Mouse (Mus musculus) heart, embryonic 10.5 days (tissue): ENCODE measurements at regions not wholly inside any gene's neighbourhood (a gene's known extent, or its start where the extent isn't known, plus 50 kb on each side); places are given as distances from the start of the nearest gene placed in this dataset.

Experiments used
- DNase-seq: peaks from one replicate; pipeline ENCODE4 v3.0.0-alpha.2; 2017; ENCODE audit warnings: low spot score
- H3K27ac ChIP-seq: fragments of 300-500 bp; sonication (generic); 2 replicates; pipeline ENCODE4 v1.5.1; 2016; ENCODE audit warnings: mild to moderate bottlenecking
- H3K27me3 ChIP-seq: fragments of 300-500 bp; sonication (generic); 2 replicates; pipeline ENCODE4 v1.6.1; 2016; ENCODE audit warnings: mild to moderate bottlenecking; ENCODE audit not compliant: poor library complexity, insufficient read depth, severe bottlenecking
- H3K36me3 ChIP-seq: fragments of 300-500 bp; sonication (generic); 2 replicates; pipeline ENCODE4 v1.6.1; 2016; ENCODE audit warnings: mild to moderate bottlenecking, moderate library complexity
- H3K4me1 ChIP-seq: fragments of 300-500 bp; sonication (generic); 2 replicates; pipeline ENCODE4 v1.6.1; 2016; ENCODE audit warnings: mild to moderate bottlenecking
- H3K4me3 ChIP-seq: fragments of 300-500 bp; sonication (generic); 2 replicates; pipeline ENCODE4 v1.5.1; 2016; ENCODE audit warnings: mild to moderate bottlenecking, moderate library complexity
- H3K9me3 ChIP-seq: fragments of 300-500 bp; sonication (generic); 2 replicates; pipeline ENCODE4 v1.6.1; 2016; ENCODE audit warnings: mild to moderate bottlenecking, moderate library complexity
- WGBS: fragments of 180-500 bp; shearing (Covaris S2); methylation state at CpG from one replicate; pipeline ENCODE4 v1.1.7; 2016; 5-methylcytosine and 5-hydroxymethylcytosine counted together

GRCm38 (mm10) chr3:148443012-148443411, 547.3 kb downstream of the Adgrl2 start:
- no peak for DNase-seq
- WGBS = 58% methylated on average over 3 of the region's 3 CpGs
- Histone ChIP-seq H3K27me3 (peaks cover 17% of the 10 kb centered on the region), H3K4me3 (no peak overlapping the region), H3K9me3 (no peaks in the 10 kb centered on the region), H3K27ac (no peak overlapping the region), H3K36me3 (no peaks in the 10 kb centered on the region), H3K4me1 (peaks cover 2% of the 10 kb centered on the region; the same call in 1 of the 2 replicates)

- Histone ChIP-seq H3K27me3 (peaks cover 77% of the 10 kb centered on the region), H3K4me1 (no peaks in the 10 kb centered on the region), H3K9me3 (no peaks in the 10 kb centered on the region), H3K4me3 (no peak overlapping the region), H3K36me3 (no peaks in the 10 kb centered on the region), H3K27ac (no peak overlapping the region)
- WGBS = 25% methylated on average over 4 of the region's 4 CpGs
- peak; percentile 76 for DNase-seq
Observed at GRCm38 (mm10) chr3:148434033-148434432, 556.3 kb downstream of the Adgrl2 start.

- no peaks in the 10 kb centered on the region for H3K36me3 ChIP-seq
- H3K9me3 ChIP-seq = no peaks in the 10 kb centered on the region
- H3K27ac ChIP-seq = no peak overlapping the region
- no peaks in the 10 kb centered on the region for H3K4me1 ChIP-seq
- no peak for DNase-seq
- peaks cover 89% of the 10 kb centered on the region for H3K27me3 ChIP-seq
- WGBS = 72% methylated on average over 10 of the region's 10 CpGs
- H3K4me3 ChIP-seq = no peak overlapping the region
Observed at GRCm38 (mm10) chr3:148429012-148429865, 561.1 kb downstream of the Adgrl2 start.

- Histone ChIP-seq H3K27ac (no peak overlapping the region), H3K9me3 (no peaks in the 10 kb centered on the region), H3K27me3 (peaks cover 77% of the 10 kb centered on the region), H3K36me3 (no peaks in the 10 kb centered on the region), H3K4me1 (0 out of 2 replicates have a peak, but pooled peaks cover 7% of the 10 kb centered on the region), H3K4me3 (no peak overlapping the region)
- WGBS = 87% methylated on average over 4 of the region's 4 CpGs
- DNase-seq = no peak
Observed at GRCm38 (mm10) chr3:148424089-148424488, 566.3 kb downstream of the Adgrl2 start.

- Histone ChIP-seq H3K27ac (no peak overlapping the region), H3K36me3 (no peaks in the 10 kb centered on the region), H3K4me3 (no peak overlapping the region), H3K9me3 (no peaks in the 10 kb centered on the region), H3K27me3 (peaks cover 73% of the 10 kb centered on the region), H3K4me1 (0 out of 2 replicates have a peak, but pooled peaks cover 7% of the 10 kb centered on the region)
- WGBS = 86% methylated on average over 1 of the region's 1 CpGs
- no peak for DNase-seq
Observed at GRCm38 (mm10) chr3:148423383-148423782, 567.0 kb downstream of the Adgrl2 start.

- Histone ChIP-seq H3K9me3 (no peaks in the 10 kb centered on the region), H3K36me3 (no peaks in the 10 kb centered on the region), H3K27ac (no peak overlapping the region), H3K27me3 (peaks cover 68% of the 10 kb centered on the region), H3K4me3 (no peak overlapping the region), H3K4me1 (peaks cover 11% of the 10 kb centered on the region; the same call in 1 of the 2 replicates)
- WGBS = 32% methylated on average over 3 of the region's 3 CpGs
- no peak for DNase-seq
Observed at GRCm38 (mm10) chr3:148422720-148423119, 567.6 kb downstream of the Adgrl2 start.

GRCm38 (mm10) chr3:148422205-148422604, 568.1 kb downstream of the Adgrl2 start:
- no peaks in the 10 kb centered on the region for H3K36me3 ChIP-seq
- 36% methylated on average over 2 of the region's 2 CpGs for WGBS
- DNase-seq = no peak
- no peaks in the 10 kb centered on the region for H3K9me3 ChIP-seq
- H3K4me1 ChIP-seq = peaks cover 11% of the 10 kb centered on the region; the same call in 1 of the 2 replicates
- H3K27me3 ChIP-seq = peaks cover 62% of the 10 kb centered on the region
- H3K27ac ChIP-seq = no peak overlapping the region
- no peak overlapping the region for H3K4me3 ChIP-seq

GRCm38 (mm10) chr3:148420303-148420702, 570.1 kb downstream of the Adgrl2 start:
- H3K4me1 ChIP-seq = peaks cover 11% of the 10 kb centered on the region; the same call in 1 of the 2 replicates
- H3K9me3 ChIP-seq = no peaks in the 10 kb centered on the region
- no peak for DNase-seq
- H3K27ac ChIP-seq = no peak overlapping the region
- H3K36me3 ChIP-seq = no peaks in the 10 kb centered on the region
- 87% methylated on average over 5 of the region's 5 CpGs for WGBS
- H3K27me3 ChIP-seq = peaks cover 45% of the 10 kb centered on the region
- H3K4me3 ChIP-seq = no peak overlapping the region

- Histone ChIP-seq H3K27me3 (peaks cover 38% of the 10 kb centered on the region), H3K4me3 (no peak overlapping the region)
- 67% methylated on average over 2 of the region's 2 CpGs for WGBS
Observed at GRCm38 (mm10) chr3:148419462-148420074, 570.8 kb downstream of the Adgrl2 start.

GRCm38 (mm10) chr3:148418067-148418466, 572.3 kb downstream of the Adgrl2 start:
- no peaks in the 10 kb centered on the region for H3K36me3 ChIP-seq
- no peak overlapping the region for H3K27ac ChIP-seq
- no peak for DNase-seq
- H3K4me3 ChIP-seq = no peak overlapping the region
- H3K9me3 ChIP-seq = no peaks in the 10 kb centered on the region
- peaks cover 11% of the 10 kb centered on the region; the same call in 1 of the 2 replicates for H3K4me1 ChIP-seq
- WGBS = 5% methylated on average over 6 of the region's 6 CpGs
- H3K27me3 ChIP-seq = peaks cover 24% of the 10 kb centered on the region

More at GRCm38 (mm10) chr3:148419462-148420074, 570.8 kb downstream of the Adgrl2 start:
- H3K36me3 ChIP-seq = no peaks in the 10 kb centered on the region
- H3K4me1 ChIP-seq = peaks cover 11% of the 10 kb centered on the region; the same call in 1 of the 2 replicates
- H3K9me3 ChIP-seq = no peaks in the 10 kb centered on the region
- H3K27ac ChIP-seq = no peak overlapping the region
- DNase-seq = no peak

- H3K27ac ChIP-seq = no peak overlapping the region
- no peaks in the 10 kb centered on the region for H3K9me3 ChIP-seq
- peaks cover 16% of the 10 kb centered on the region for H3K27me3 ChIP-seq
- H3K4me3 ChIP-seq = no peak overlapping the region
- no peak for DNase-seq
- H3K36me3 ChIP-seq = no peaks in the 10 kb centered on the region
- peaks cover 4% of the 10 kb centered on the region; the same call in 1 of the 2 replicates for H3K4me1 ChIP-seq
- 81% methylated on average over 7 of the region's 7 CpGs for WGBS
Observed at GRCm38 (mm10) chr3:148415443-148415842, 574.9 kb downstream of the Adgrl2 start.

GRCm38 (mm10) chr3:148413027-148413426, 577.3 kb downstream of the Adgrl2 start:
- H3K4me3 ChIP-seq = no peak overlapping the region
- H3K9me3 ChIP-seq = no peaks in the 10 kb centered on the region
- no peak for DNase-seq
- no peaks in the 10 kb centered on the region for H3K36me3 ChIP-seq
- H3K27me3 ChIP-seq = no peaks in the 10 kb centered on the region
- no peak overlapping the region for H3K27ac ChIP-seq
- H3K4me1 ChIP-seq = peaks cover 1% of the 10 kb centered on the region; the same call in 1 of the 2 replicates
- 65% methylated on average over 1 of the region's 1 CpGs for WGBS

GRCm38 (mm10) chr3:148412191-148412590, 578.2 kb downstream of the Adgrl2 start:
- H3K27me3 ChIP-seq = no peaks in the 10 kb centered on the region
- no peak overlapping the region for H3K27ac ChIP-seq
- H3K9me3 ChIP-seq = no peaks in the 10 kb centered on the region
- DNase-seq = no peak
- H3K4me1 ChIP-seq = no peaks in the 10 kb centered on the region
- no peak overlapping the region for H3K4me3 ChIP-seq
- 71% methylated on average over 1 of the region's 1 CpGs for WGBS
- H3K36me3 ChIP-seq = no peaks in the 10 kb centered on the region
